Mouse (Mus musculus) adrenal gland (tissue): ENCODE data around the gene Fcgrt.

ENCODE experiments used
- microRNA-seq, 2 experiments: library from miRNA; unstranded; fragments of <30 nt; microRNA quantifications; one replicate each; pipeline ENCODE4; 2019

Gene Fcgrt

Small RNAs within 50 kb of the gene (microRNA-seq; reads per million reads assigned to microRNA genes)
- gene Mir150 = 159 to 415 reads per million in 2 experiments
- gene Mir5121 = 30.7 to 37.6 reads per million in 2 experiments
